10 mouse cellular contexts compared by ENCODE assay signal in genomic region chr5:96351963-96352362, GRCm38 (mm10). TPM values are rescaled to one million over a fixed set of nuclear protein-coding genes. Genes with fewer than 3 reads are reported as not detected.
DNase-seq lines count a peak whose midpoint lies in the region; ATAC-seq and TF ChIP-seq lines count a peak whose summit lies in the region.
"Had no signal": no experiment of that assay in that cellular context is flagged by ENCODE, and none has a peak within 500 bp of the region (broad histone marks: within the 10 kb centered on the region; RNA-seq: fewer than 3 reads in every experiment).

No protein-coding gene starts in this region.

- no peaks in the 10 kb centered on the region for H3K36me3 ChIP-seq in kidney, adult 2 months (ENCODE audit: control insufficient read depth, insufficient read depth, low read length)
- no peaks in the 10 kb centered on the region for H3K36me3 ChIP-seq in kidney, embryonic 16.5 days (ENCODE audit: insufficient read depth, low read length)
- H3K36me3 ChIP-seq: midbrain, embryonic 10.5 days had no signal

- TF ChIP-seq CTCF in kidney, adult 2 months (conservative IDR thresholded peaks at IDR 0.05; ENCODE audit: insufficient read depth, insufficient read length, low read depth, low read length), result peak; percentile 57

- DNase-seq in CD4-positive, CD25-positive, alpha-beta regulatory T cell, adult 2 months (ENCODE audit: low read depth, low spot score), result peak; percentile 7
- DNase-seq in kidney, adult 2 months, result peak; percentile 32
- peak; percentile 11 for DNase-seq in thymus, postnatal 14 days
- DNase-seq in thymus, adult 18-20 months, result no peak
- DNase-seq in thymus, postnatal 25 days, result peak; percentile 13
- no peak for DNase-seq in heart, adult 9 months (ENCODE audit: low spot score in 2 of 2)
- DNase-seq: adrenal gland, adult 8-10 months had no signal

- no peak for TF ChIP-seq POLR2A in kidney, adult 2 months (IDR thresholded peaks at IDR 0.05; ENCODE audit: low read depth, low read length)

- H3K4me2 ChIP-seq in kidney, embryonic 16.5 days (replicated peaks; ENCODE audit: low read depth, low read length), result no peak overlapping the region

- no peak overlapping the region for H3K9ac ChIP-seq in kidney, embryonic 16.5 days (replicated peaks; ENCODE audit: low read length)

- no peak overlapping the region for H3K27ac ChIP-seq in kidney, adult 2 months (ENCODE audit: insufficient read depth, low read depth, low read length)
- no peak overlapping the region for H3K27ac ChIP-seq in kidney, embryonic 16.5 days (ENCODE audit: low read length)
- H3K27ac ChIP-seq: midbrain, embryonic 10.5 days had no signal

- H3K9me3 ChIP-seq in kidney, embryonic 16.5 days (ENCODE audit: low read length), result no peaks in the 10 kb centered on the region
- H3K9me3 ChIP-seq: midbrain, embryonic 10.5 days had no signal

- H3K27me3 ChIP-seq in kidney, adult 2 months (replicated peaks; ENCODE audit: control insufficient read depth, insufficient read depth, low read length), result no peaks in the 10 kb centered on the region
- H3K27me3 ChIP-seq in kidney, embryonic 16.5 days (ENCODE audit: insufficient read depth, low read length), result no peaks in the 10 kb centered on the region

- no peaks in the 10 kb centered on the region for H3K4me1 ChIP-seq in kidney, adult 2 months (ENCODE audit: control insufficient read depth, insufficient read depth, low read length)
- no peaks in the 10 kb centered on the region for H3K4me1 ChIP-seq in kidney, embryonic 16.5 days (ENCODE audit: insufficient read depth, low read length)
- H3K4me1 ChIP-seq: midbrain, embryonic 10.5 days had no signal

- ATAC-seq in CD4-positive, CD25-positive, alpha-beta regulatory T cell, adult 4 months, result no peak
- no peak for ATAC-seq in kidney, embryonic 16.5 days (ENCODE audit: low FRiP score, low TSS enrichment)

- no peak overlapping the region for H3K4me3 ChIP-seq in kidney, adult 2 months (ENCODE audit: insufficient read depth, low read depth, low read length)
- no peak overlapping the region for H3K4me3 ChIP-seq in kidney, embryonic 16.5 days (ENCODE audit: low read length)
- H3K4me3 ChIP-seq: midbrain, embryonic 10.5 days had no signal

RNA-seq across cellular contexts. Expression of gene Fras1, which starts 21.8 kb away (rescaled TPM):
- under 1 TPM in 1 of 2 experiments, not detected in 1; 0.16 TPM for polyA plus RNA-seq in CD4-positive, CD25-positive, alpha-beta regulatory T cell, adult 4 months (2017; shearing (Covaris generic))
- polyA plus RNA-seq in kidney, adult 2 months (2012; rRNA removed), result 6.1 and 7.0 TPM in 2 replicates
- 30.3 and 42.2 TPM in 2 replicates for polyA plus RNA-seq in kidney, embryonic 16.5 days (2015; fragmentation: Nextera tagmentation; extraction: Ambion mirVana)

Comparison
In these comparisons a context has a peak if more than half of its experiments do, and no peak if none do; other contexts are left out.
1. DNase-seq: peak in CD4-positive, CD25-positive, alpha-beta regulatory T cell, adult 2 months (single experiment), kidney, adult 2 months (single experiment), thymus, postnatal 14 days (single experiment) and thymus, postnatal 25 days (single experiment); none in thymus, adult 18-20 months (0 of 2) and heart, adult 9 months (0 of 2).